Mouse (Mus musculus): ENCODE results near the gene Fut1. TPM values are rescaled to one million over a fixed set of nuclear protein-coding genes. Genes with fewer than 3 reads are reported as not detected.
"Not testable (repeated sequence)": the region's sequence is repeated elsewhere in the genome, so short reads cannot be mapped to it uniquely, and the experiment has no call there.

Gene Fut1
- total RNA-seq, 1 experiment from 2014 or later = not detected

DNA sequence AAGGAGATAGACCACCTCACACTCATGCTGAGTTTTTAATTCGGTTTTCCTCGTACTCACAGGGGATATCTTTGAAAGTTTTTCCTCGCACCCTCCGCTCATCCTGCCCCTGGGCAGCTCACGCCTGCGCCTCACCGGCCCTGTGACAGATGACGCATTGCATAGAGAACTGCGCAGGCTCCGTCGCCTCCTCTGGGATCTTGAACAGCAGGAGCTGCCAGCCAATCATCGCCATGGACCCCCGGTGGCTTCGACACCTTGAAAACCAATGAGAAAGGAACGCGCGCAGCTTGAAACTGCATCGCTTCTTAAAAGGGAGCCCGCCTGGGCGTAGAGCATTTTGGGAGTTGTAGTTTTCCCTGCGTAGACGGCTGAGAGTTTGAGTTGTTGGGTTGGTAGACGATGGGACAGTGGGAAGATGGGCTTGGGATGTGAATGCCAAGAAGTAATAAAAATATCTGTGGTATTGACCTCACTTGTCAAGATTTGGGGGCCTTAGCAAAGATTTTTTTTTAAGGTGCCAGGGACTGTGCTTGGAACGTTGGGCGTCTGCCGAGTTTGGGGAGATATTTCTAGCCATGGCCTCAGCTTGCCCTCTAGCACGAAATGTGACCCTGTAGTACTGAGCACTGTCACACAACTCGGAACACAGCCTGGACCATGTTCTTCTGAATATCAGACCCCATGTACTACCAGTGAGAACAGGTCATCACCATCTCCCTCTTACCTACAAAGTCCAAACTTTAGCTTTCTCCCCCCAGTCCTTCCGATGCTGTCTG is 21.7 kb downstream of the Fut1 start:
- DNase-seq = peak; percentile 92

DNA sequence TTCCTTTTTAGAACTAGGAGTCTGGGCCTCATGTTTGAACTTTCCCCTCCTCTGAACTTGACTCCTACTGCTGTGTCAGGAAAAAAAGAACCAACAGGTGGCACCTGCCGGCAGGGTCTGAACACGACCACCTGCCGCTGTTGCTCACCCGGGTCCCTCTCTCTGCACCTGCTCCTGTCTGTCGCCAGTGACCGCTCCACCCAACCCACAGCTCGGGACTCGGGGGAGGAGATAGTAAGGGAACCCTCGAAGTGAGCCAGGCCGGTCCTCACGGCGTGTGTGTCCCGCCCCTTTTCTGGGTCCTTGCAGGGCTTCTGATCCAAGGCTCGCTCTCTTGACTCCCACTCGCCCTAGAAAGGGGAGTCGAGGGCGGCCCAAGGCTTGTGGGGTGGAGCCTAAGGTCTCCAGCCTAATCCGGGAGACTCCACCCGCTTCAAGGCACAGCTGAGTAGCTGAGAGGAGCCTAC is 22.5 kb downstream of the Fut1 start, which contains the start of gene Mamstr:
TSS of gene Mamstr (plus strand) at position 417 of the 467 bp plus-strand sequence.
- no peak for DNase-seq

DNA sequence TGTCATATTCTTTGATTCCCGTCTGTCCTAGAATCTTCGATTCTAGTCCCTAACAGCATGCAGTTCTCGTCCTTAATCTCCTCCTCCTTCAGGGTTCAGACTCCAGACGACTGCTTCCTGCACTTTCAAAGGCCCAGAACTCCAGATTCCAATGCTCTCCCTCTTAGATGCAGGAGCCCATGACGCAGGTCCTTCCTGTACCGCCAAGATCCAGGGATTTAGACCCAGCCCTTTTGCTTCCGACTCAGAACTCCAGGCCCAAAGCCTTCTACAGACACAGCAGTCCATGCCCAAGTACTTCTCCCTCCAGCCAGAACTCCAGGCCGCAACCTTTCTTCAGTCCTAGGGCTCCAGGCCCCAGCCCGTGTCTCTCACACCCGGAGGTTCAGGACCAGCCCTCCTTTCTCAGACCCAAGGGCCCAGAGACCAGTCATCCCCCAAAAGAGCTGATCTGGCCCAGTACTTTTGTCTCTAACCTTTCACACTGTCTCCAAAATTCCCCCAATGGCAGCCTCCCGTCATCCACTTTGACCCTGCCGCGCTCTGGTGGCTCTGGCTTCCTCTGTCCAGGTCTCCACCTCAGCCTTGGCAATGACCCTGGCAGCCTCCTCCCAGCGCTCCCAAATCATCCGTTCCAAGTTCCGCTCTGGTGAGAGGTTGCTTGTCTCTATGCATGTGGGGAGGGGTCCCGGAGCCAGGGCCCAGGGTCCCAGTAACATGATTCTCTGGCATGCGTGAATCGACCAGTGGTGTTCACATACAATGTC is 23.3 kb downstream of the Fut1 start:
- no peak for DNase-seq

DNA sequence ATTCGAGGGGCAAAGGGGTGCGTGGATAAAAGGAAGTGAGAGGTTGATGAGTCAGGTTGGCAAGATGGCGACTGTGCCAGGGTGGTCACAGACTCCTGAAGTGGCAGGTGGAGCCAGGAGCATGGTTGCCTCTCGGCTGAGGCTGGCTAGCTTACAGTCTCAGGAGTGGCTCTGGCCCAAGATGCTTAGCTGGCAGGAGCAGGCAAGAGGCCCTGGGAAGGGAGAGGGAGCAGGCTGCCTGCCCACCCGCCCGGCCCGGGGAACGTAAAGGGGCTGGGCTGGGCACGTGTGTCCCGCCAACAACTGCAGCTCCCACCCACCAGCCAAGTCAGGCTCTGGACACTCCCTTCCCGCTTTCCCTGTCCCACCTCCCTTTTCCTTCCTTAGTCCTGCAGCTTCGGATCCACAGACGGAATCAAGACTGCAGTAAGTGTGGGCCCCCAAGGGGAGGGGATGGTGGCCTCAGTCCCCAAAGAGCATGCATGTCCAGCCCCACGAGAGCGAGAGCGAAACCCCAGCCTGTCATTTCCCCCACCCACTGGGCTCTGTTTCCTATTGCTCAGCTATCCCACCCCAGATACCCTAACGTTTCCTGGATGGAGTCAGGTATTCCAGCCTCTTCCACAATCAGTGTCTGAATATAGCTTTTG is 24.4 kb downstream of the Fut1 start:
- no peak for DNase-seq

DNA sequence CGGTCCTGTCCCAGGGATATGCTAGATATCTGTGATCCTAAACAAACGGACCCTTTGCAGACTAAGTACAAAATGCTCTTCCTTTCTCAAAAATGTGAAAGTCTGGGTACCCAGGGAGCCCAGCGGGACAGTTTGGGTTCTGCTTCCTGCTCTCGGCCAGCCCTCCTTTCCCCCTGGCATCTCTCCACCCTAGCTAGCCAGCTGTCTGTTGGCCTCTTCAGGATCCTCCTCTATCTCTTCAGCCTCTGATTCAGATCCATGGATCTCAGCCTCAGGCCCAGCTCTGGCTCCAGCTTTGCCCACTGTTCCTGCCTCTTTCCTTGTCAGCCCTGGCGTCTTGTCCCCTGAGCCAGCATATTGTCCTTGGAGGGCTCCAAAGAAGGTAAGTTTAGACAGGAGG is 25.0 kb downstream of the Fut1 start:
- no peak for DNase-seq

DNA sequence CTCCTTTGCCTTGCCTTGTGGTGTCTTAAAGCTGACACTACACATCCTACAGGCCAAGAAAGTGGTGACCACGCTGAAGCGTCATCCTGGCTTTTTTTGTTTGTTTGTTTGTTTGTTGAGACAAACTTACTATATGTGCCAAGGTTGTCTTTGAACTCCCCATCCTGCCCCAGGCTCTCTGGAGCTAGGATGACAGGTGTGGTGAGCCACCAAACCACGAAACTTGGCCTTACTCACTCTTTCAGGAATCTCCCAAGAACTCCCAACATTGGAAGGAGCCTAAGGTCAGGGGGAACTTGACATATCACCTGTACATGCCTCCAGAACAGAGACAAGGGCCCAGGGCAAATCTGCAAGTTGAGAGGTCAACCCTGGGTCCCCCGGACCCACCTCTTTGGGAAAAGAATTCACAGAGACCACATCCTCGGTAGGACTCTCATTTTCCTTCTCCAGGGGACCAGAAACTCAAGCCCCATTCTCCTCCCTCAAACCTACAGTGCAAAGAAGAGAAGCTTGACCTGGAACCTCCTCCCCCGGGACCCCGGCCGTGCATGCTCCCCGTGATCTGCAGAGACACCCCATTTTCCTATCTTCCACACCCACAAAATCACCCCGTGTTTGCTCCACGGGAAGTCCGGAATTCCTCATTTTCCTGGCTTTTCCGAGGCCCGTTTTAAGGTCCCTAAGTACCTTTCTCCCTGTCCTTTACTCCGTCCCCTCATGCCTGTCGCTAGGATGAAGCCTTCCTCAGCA is 25.6 kb downstream of the Fut1 start:
- DNase-seq = no peak

DNA sequence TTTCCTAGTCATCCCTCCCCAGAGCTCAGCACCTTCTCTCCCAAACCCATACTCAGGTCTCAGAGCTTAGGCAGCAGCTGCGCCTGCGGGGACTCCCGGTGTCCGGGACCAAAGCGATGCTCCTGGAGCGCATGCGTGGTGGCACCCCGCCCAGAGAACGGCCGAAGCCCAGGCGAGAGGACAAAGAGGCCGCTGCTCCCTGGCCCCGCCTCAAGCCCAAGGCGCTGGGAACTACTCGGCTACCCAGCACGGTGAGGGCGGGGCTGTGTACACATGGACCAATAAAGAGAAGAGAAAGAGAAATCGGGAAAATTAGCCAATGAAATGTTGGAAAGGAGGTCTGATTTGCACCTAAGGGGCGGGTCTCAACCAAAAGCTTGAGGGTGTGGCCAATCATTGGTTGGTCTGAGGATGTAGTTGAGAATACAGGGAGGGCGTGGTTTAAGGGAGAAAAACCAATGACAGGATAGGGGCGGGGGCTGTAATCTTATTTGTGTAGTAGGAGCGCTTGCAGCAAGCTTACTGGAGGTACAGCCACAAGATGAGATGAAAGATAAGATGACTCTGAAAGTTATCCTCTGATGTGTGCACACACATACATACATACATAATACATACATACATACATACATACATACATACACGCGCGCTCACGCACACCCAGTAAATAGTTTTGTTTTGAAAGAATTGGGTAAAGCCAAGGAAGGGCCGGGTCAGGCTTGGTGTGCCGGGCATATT is 26.5 kb downstream of the Fut1 start:
- DNase-seq = peak; percentile 96

DNA sequence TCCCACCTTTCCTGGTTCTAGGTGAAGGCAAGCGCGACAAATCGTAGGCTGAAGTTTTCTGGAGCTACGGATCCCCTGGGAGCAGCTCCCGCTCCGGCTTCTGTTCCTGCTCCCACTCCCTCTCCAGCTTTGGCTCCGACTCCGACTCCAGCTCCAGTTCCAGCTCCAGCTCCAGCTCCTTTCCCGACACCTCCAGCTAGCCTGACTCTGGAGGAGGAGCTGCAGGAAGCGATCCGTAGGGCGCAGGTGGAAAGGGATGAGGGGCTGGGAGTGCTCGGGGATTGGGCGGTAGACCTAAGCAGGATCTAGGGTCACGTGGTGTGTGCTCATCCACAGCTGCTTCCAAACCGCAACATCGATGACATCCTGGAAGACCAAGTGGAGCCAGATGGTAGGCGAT is 27.1 kb downstream of the Fut1 start:
- no peak for DNase-seq

DNA sequence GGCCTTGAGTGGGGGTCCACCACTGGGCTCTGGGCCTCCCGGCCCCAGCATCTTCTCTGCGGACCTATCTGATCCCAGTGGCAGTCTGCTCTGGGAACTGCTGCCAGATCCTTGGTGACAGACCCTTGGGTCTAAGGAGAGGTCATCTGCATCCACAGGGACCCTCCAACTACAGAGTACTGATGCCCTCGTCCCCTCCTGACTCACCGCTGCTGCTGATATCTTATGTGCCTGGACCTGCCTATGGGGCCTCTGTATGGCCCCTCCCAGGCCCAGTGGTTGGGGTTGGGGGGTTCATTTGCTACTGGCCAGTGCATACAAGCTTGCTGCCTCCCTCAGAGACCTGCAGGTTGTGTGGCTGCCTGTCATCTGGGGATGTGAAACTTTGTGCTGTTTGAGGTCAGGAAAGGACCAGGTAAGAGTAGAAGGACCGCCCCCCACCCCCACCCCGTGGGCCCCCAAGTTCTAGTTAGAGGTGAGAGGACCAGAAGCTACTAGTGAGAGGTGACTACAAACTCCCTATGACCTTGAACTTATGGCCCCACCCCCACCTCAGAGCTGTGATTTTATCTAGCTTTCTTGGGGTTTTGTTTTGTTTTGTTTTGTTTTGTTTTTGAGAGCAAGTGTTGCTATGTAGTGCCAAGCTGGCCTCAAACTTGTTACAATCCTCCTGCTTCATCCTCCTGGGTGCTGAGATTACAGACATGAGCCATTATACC is 27.9 kb downstream of the Fut1 start:
- no peak for DNase-seq

DNA sequence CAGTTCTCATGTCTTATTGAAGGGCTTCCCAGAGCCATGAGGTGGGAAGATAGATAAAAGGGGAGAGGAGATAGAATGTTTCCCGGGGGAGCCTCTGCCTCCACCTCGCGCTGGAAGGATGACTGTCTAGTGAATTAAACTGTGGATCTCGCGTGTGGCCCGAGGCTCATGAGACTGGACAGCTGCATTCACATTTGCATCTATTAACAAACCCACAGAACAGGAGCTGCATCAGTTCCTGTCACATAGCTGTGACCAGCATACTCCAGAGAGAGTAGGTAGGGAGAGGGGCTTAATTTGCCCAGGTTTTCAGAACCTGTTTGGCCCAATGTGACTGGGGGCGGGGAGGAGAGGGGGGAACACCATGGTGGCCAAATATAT is 28.5 kb downstream of the Fut1 start:
- DNase-seq = no peak

DNA sequence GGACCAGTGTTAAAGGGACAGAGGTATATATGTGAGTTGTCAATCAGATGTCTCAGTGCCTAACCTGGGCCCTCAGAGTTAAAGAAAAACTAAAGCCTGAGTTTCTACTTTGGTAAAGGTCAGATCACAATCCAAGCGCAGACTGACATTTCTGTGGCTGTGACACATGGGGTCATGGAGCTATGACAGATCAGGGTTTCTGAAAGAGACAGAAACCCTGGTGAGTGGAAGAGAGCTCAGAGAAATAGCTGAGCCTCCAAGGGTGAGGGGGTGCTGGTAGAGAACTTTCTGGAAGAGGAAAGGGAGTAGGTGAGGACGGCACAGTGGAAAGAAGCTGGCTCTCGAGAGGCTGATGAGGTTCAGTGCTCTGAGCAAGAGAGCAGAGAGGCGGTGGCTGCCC is 29.6 kb downstream of the Fut1 start:
- no peak for DNase-seq

DNA sequence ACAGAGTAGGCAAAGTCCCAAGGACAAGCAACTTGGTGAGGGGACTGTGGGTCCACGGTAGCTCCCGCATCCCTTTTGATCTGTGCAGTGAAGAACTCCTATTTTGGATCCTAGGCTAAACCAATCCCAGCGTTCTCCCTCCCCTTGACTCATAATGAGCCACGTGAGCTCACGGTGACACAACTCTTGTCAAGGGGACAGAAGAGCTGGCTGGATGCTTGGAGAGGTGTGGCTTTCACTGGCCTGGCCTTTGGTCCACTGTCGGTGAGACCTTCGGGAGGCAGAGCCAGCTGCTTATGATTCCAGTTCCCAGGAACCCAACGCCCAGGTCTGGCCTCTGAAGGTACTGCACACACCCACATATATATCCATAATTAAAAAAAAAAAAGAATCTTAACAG is 32.3 kb downstream of the Fut1 start:
- peak; percentile 51 for DNase-seq

DNA sequence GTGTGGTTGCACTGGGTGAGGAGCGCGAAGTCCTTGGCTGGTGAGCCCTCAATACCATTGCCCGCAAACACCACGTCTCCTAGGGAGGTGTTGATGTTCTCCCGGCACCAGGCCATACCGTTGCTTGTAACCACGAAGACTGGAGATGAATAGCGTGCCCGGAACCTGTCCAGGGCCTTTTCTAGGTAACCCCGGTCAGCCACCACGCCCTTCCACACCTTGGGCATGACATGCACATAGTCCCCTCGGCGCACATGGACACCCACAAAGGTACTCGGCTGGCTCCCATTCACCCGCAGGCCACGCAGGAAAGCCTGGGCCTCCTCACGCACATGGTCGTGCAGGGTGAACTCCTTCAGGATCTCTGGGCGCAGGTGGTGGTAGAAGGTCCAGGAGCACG is 33.4 kb downstream of the Fut1 start:
- DNase-seq = not testable (repeated sequence)

DNA sequence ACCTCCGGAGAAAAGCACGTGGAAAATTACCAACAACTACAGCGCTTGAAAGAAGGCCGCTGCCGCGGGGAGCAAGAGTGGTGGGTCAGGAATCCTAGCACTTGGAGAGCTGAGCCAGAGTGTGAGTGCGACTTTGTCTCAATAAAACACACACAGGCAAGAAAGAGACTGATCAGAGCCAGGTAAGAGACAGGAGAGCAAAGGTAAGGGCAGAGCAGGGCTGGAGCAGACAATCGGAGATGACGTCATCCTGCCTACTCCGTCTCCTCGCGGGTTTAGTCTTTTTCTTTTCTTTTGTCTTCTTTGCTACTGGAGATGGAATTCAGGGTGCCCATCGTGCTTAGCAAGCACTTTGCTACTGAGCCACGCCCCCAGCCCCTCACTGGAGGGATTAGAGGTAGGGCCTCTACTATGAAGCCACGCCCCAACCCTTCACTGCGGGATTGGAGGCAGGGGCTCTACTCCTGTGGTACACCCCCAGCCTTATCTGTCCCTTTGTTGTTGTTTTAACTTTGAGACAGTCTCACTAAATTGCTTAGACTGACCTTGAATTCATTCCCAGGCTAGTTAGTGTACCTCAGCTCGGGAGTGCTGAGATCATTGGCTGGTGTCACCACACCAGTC is 37.4 kb downstream of the Fut1 start:
- no peak for DNase-seq

DNA sequence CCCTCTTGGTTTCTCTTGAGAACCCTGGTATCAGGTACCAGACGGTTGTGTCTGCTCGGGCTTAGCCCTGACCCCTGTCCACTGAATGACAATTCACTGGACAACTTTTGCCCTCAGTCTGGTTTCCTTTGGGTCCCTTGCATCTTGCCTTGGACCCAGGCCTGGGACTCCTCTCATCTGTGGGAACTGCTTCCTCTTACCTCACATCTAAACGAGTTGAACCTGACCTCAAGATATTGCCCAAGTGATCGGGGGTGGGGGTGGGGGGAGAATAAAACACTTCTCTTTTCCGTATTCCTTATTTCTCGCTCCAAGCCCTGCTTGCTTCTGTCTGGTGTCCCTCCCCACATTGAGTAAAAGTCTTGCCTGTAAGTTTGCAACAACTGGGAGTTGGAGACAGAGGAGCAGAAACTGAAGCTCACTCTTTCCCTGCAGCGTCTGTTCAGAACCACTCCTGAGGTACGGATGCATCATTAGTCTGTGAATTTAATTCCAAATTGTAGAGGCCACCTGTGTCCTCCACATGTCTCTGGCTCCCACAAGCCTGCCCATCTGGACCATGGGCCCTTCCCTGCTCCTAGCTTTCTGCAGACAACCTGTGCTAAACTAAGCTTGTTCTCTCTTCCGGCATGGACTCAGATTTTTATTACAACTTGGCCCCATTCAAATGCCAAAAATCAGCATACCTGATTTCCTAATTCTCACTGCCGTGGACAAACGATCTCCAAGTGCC is 43.8 kb downstream of the Fut1 start:
- DNase-seq = no peak

DNA sequence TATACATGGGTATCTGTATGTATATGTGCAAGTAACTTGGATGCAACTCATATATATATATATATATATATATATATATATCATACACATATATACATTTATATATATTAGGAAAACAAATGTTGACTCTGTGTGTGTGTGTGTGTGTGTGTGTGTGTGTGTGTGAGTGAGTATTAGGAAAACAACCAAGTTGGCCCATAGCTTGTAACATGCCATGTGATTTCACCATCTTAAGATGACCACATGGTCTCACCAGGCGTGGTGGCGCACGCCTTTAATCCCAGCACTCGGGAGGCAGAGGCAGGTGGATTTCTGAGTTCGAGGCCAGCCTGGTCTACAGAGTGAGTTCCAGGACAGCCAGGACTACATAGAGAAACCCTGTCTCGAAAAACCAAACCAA is 44.6 kb downstream of the Fut1 start:
- DNase-seq = not testable (repeated sequence)

DNA sequence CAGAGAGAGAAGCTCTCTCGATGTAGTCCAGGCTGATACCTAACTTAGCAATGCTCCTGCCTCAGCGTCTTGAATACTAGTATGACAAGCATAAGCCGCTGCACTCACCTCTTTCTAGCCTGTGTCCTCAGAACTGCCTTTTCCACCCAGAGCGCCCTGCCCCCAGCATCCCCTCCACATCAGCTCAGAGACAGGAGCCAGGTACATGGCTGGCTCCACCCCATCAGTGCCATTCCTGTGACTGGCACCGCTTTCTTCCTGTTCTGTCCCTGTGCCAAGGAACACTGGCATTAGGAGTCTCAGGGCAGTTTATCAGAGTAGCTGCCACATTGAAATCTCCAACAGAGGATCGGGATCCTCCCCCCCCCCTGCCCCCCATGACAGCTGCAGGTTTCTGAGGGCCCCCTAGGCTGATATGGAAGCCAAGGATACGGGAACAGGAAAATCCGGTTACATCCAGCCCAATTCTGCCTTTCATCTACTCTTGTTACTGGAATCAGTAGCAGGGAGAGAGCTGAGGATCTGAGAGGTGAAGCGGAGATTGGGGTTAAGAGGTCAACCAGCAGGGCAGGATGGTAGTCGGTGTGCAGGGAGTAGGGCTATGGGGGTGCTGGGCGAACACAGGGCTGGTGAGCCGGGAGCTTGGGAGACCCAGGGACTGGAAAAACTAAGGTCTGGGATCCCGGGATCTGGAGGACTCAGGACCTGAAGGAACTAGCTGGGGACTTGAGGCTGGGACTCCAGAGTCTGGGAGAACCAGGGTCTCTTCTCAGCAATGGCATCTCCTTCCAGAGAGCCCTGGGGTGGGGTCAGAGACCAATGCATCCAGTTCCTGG is 48.4 kb downstream of the Fut1 start:
- no peak for DNase-seq

DNA sequence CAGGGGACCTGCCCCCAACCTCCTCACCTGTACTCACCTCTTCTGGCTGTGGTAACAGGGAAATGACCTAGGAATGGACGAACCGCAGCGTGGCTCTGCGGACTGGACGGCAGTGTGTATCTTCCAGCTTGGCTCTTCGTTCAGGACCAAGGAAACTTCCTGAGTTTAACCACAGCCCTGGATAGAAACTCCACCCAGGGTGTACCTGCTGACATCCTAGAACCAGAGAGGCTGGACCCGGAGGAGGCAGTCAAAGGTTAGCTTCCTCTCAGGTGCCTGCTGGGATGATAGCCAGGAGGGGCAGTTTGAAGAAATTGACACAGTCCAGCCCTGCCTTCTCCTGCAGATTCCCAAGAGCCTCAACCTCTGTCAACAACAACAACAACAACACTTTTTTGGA is 49.1 kb downstream of the Fut1 start, which contains the start of gene Fut2:
TSS of gene Fut2 (minus strand) at position 234 of the 400 bp plus-strand sequence.
- DNase-seq = no peak

DNA sequence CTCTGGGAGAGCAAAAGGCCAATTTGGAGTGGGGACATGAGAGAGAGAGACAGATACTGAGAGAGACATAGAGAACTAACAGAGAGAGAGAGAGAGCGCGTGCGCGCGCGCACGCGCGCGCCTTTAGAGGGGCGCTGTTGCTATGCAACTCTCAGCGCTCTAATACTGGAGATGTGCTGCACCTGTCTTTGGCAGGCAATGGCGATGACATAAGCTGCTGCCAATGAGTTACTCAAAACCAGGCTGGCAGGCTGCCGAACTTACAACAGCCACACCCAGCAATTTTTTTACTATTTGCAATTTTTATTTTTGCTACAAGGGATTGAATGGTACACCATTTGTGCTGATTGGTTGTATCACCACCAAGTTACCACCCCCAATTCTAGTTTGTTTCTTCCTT is 50.7 kb downstream of the Fut1 start:
- no peak for DNase-seq
